Mouse (Mus musculus) liver, embryonic 14.5 days (tissue): ENCODE measurements at regions not wholly inside any gene's neighbourhood (a gene's known extent, or its start where the extent isn't known, plus 50 kb on each side); places are given as distances from the start of the nearest gene placed in this dataset.
"Not testable (repeated sequence)": the region's sequence is repeated elsewhere in the genome, so short reads cannot be mapped to it uniquely, and the experiment has no call there.

Experiments
- CTCF ChIP-seq: IDR thresholded peaks from 2 replicates; pipeline ENCODE4 v1.5.1; 2016; ENCODE audit warnings: antibody characterized with exemption, low read depth, control low read depth
- EP300 ChIP-seq: IDR thresholded peaks from 2 replicates; pipeline ENCODE4 v1.6.1; 2016; ENCODE audit warnings: antibody characterized with exemption, low read depth

DNA sequence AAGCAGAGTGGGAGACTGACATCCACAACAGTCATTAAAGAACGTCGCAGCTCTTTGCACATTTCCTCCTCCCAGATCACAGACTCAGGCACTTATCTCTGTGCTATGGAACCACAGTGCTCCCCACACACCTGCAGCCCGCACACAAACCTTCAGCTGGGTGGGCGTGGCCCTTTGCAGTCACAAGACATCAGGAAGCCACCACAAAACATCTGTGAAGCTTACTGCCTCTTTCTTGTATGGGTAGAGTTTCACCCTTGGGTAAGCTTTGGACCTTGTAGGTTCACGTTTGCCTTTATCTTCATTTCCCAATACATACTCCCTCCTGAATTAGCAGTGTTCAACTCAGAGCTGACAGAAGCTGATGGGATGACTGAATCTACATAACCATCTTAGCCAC, 868.4 kb upstream of the Olfr1507 start:
- TF ChIP-seq CTCF, EP300: not testable (repeated sequence)
